Mouse (Mus musculus) A20 (cell line): ENCODE results near the gene Pde4a.
"Not testable (repeated sequence)": the region's sequence is repeated elsewhere in the genome, so short reads cannot be mapped to it uniquely, and the experiment has no call there.

ENCODE experiments used
- DNase-seq: peaks from one replicate; pipeline ENCODE4 v3.0.0-alpha.2; 2011; ENCODE audit warnings: low read depth, low spot score

The Pde4a gene

DNA sequence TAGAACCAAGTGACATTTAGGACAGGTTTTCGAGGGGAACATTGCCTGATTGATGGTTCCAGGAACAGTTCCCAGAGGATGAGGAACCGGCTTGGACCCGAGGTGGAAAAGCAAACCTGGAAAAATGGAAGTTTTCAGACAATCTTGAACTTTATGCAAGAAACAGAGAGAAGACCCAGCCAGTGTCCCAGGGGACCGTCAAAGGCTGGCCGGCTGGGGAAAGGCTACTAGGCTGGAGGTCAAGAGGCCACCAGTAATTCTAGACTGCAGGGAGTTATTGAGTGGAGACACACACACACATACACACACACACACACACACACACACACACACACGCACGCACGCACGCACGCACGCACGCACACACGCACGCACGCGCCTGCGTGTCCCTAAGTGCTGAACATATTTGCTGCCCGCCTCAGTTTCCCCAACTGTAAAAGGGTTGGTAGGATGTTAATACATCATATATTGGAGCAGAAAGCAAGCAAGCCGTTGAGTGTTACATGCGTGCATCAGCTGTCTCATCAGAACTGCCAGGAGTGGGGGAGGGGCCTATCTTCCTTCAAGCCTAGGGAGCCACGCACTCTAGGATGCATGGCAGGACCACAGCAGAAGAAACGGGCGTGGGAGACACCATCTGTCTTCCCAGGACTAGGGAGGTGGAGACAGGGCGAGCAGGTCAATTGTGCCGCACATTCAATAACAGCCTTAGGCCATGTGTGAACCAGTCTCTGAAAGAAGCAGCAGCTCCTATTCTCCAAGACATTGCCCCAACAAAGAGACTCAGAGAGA lies 50.7 kb downstream of the Pde4a start:
- no peak for DNase-seq

DNA sequence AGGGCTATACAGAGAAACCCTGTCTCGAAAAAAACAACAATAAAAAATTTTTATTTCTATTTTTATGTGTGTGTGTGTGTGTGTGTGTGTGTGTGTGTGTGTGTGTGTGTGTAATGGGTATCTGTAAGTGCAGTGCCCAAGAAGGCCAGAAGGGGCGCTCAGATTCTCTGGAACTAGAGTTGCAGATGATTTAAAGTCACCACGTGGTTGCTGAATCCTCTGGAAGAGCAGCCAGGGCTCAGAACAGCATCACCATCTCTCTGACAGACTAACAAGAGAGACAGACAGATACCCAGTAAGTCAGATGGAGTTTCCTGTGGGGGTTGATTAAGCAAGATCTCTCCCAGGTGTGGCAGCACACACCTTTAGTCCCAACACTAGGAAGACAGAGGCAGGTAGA lies 54.3 kb downstream of the Pde4a start:
- peak; percentile 41 for DNase-seq

DNA sequence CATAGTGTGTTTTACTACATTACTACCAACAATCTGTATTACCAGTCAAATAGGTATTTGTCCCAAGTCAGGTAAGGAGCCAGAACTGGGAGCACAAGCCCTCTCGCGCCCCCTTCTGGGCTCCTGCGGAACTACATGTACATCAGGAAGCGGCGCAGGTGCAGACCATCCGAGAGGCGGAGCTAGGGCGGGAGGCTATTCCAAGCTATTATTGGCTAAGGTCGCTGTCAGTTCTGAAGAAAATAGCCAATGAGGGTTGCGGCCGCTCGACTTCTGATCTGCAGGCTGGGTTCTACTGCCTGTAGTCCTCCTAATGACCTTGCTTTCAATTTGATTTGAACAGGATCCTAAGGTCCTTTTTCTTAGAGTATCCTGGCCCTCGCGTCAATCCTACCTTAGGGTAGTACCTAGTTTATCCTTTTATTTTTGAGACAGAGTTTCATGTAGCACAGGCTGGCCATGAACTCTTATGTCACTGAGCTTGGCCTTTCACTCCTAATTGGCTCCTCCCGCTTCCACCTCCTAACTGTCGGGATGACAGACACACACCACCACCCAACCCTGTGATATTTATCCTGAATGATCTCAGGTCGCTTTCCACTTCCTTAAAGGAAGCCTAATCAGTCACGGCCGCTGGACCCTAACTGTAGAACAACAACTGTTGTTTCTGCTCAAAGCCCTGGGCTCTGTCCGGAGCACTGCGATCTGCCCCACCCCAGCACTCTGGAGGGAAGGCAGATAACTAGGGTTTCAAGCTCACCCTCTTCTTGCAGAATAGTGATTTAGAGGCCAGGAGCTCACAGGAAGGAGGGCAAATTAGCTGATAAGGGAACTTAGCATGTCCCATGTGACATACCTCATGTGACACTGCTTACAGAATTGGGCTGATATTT lies 55.2 kb downstream of the Pde4a start:
- peak; percentile 90 for DNase-seq

DNA sequence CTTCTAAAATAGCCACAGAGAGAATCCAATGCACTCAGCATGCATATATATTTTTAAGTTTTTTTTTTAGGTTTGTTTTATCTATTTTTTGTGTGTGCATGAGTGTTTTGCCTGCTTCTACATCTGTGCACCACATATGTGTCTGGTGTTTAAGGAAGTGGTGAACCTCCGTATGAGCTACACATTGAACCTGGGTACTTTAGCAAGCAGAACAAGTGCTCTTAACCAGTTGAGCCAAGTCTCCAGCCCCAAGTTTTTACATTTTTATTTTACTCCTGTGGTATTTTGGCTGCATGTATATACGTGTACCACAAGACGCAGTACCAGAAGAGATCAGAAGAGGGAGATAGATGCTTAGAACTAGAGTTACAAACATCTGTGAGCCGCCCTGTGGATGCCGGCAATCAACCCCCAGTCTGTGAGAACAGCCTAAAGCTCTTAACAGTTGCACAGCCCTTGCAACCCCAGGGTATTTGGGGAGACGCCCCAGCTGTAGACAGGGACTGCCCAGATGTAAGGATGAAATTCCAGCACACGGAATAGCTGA lies 55.9 kb downstream of the Pde4a start:
- peak; percentile 79 for DNase-seq

DNA sequence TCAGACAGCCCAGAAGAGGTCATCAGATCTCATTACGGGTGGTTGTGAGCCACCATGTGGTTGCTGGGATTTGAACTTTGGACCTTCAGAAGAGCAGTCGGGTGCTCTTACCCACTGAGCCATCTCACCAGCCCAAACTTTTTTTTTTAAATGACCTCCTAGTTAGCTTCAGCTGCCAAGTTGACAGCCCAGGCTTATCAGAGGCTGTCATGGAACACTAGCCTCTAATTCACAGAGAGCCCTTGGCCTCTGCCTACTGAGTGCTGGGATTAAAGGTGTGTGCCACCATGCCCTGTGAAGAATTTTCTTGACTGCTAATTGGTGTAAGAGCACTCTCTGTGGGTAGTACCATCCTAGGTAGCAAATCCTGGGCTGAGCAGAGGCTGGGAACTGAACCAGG lies 58.0 kb downstream of the Pde4a start:
- not testable (repeated sequence) for DNase-seq

DNA sequence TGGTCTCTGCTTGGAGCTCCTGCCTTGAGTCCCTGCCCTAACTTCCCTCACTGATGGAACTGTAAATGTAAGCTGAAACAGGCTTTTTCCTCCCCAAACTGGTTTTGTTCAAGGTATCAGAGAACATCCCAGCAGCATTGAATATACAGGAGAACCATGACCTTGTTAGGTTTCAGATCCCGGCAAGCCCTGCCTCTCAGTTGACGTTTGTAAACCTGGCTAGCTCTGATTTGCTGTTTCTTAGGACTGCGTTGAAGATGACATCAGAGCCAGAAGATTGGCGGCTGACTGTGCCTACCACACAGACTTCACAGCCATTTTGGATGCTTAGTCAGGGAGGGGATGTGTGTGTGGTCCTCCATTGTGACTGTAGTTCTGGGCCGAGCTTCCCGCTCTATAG lies 58.4 kb downstream of the Pde4a start:
- no peak for DNase-seq

DNA sequence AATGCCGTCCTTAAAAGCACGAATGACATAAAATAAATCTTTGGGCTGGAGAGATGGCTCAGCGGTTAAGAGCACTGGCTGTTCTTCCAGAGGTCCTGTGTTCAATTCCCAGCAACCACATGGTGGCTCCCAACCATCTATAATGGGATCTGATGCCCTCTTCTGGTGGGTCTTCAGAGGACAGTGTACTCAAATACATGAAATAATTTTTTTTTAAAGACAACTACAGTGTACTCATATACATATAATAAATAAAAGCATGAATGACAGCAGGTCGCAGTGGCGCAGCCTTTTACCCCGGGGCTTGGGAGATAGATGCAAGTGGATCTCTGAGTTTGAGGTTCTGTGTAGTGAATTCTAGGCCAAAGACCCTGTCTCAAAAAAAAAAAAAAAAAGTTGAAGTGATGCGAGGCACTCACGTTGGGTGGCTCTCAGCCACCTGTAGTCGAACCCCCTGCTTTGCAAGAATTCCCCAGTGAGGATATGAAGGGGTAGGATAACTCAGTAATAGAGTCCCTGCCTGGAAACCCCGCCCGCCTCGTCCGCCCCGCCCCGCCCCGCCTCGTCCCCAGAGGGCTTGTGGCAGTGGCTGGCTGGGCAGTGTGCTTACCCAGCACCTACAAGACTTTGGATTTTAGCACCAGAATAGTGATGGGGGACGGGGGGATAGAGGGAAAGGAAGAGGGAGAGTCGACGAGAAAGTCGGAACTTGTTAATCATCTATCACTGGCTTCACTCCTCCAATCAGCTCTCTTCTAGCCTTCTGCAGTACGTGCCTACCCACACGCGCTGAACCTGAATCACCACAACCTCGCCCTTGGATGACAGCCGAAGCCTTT lies 59.3 kb downstream of the Pde4a start:
- peak; percentile 76 for DNase-seq

DNA sequence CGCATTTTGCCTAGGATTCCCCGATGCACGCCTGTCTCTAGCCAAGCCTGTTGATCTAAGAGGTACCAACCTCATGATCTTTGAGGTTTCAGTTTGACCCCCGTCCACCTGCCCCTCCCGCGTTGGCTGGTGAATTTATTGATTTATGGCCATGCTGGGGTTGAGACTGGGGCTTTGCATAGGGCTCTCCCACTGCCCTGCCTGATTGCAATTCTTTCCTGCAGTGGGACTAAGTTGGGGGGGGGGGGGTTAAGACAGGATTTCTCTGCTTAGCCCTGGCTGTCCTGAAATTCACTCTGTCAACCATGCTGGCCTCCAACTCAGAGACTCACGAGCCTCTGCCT lies 59.9 kb downstream of the Pde4a start:
- DNase-seq, result no peak

DNA sequence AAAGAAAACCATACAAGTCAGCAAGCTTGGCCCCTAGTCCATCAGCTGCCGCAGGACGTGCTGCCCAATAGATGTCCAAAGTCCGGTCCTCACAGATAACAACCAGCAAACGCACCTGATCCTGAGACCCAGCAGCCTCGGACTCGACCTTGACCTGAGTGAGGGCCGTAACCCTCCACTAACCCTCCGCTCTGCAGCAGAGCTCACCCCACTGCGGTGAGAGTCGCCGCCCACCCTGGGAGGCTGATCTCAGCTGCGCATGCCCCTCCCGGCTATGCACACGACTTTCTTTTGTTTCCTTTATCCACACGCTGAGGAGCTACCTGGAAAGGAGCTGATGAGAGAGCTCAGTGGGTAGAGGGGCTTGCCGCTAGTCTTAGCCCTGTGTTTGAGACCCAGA lies 61.8 kb downstream of the Pde4a start:
- DNase-seq, result no peak

DNA sequence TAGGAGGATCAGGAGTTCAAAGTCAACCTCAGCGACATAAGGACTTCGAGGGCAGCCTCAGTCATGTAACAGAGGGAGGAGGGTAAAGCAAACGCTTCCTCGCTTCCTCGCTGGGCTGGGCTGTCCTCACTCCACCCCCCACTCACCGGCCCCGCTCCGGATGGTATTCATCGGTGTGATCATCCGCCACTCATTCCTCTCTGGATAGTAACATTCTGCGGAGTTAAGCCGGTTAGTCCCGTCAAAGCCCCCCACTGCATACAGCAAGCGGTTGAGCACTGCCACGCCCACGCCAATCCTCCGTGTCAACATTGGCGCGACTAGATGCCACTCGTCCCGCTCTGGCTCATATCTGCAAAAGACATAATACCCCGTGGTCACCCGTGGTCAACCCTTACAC lies 66.0 kb downstream of the Pde4a start:
- DNase-seq, result no peak

DNA sequence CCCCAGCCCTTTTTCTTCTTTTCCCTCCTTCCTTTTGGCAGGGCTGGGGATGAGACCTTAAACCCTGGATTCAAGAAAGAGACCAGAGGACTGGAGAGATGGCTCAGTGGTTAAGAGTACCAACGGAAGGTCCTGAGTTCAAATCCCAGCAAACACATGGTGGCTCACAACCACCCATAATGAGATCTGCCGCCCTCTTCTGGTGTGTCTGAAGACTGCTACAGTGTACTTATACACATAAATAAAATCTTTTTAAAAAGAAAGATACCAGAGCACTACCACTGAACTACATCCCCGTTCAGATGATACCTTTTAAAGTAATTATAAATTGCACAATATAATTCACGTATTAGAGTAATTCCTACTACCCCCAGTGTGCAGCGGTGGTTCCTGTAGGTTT lies 67.4 kb downstream of the Pde4a start:
- DNase-seq, result no peak

DNA sequence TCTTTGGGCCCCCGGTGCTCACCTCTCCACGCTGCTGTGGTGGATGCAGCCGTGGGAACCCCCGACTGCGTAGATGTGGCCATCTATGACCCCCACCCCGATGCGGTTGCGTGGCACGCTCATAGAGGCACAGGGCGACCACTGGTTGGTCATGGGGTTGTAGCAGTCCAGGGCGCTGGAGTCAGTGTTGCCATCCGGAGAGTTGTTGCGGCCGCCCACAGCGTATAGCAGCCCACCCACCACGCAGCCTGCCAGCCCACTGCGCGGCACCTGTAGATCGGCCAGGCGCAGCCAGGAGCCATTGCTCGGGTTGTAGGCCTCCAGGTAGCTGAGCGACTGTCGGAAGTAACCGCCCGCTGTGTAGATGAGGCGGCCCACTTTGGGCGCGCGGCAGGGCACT lies 67.9 kb downstream of the Pde4a start:
- no peak for DNase-seq

DNA sequence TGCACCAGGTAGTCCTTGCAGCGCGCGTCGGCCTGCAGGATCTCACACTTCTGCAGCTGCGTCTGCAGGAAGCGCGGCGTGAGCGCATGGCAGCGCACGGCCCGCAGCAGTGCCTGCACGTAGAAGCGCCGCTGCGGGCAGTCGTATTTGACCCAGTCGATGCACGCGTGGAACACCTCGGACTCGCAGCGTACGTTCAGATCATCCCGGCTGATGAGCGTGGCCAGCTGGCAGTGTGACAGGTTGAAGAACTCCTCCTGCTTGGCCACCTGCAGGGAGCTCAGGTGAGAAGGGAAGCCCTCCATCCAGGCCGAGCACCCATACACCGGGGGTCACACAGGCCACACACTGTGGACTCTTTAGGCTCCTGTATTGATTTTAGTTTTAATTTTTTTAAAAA lies 68.3 kb downstream of the Pde4a start:
- DNase-seq, result no peak

DNA sequence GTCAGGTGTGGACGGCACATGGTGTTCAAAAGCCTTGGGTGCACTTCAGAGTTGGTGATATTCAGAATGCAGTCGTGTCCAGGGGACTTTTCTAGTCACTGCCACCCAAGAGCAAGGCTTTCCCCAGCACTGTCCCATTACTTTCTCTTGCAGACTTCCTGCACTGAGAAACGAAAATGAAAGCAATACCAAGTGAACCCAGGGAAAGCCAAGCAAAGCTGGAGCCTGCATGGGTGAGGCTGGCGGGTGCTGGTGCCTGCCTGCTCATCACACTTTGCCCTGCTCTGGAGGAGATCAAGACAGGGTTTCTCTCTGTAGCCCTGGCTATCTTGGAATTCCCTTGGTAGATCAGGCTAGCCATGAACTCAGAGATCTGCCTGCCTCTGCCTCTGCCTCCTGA lies 69.8 kb downstream of the Pde4a start:
- DNase-seq, result peak; percentile 14

DNA sequence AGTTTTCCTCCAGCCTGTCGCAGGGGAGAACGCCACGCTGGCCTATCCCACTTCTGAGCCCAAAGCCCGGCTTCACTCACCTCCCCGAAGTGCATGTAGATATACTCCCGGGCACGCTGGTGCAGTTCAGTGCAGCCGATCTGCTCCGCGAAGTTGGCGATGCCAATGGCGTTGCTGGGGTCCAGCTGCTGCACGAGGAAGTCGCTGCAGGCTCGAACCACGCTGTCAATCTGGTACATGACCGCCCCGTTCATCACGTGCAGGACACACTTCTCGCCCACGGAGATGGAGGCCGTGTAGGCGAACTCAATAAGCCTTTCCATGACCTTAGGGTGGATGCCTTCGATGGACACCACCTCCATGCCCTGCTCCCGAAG lies 71.5 kb downstream of the Pde4a start:
- peak; percentile 7 for DNase-seq

DNA sequence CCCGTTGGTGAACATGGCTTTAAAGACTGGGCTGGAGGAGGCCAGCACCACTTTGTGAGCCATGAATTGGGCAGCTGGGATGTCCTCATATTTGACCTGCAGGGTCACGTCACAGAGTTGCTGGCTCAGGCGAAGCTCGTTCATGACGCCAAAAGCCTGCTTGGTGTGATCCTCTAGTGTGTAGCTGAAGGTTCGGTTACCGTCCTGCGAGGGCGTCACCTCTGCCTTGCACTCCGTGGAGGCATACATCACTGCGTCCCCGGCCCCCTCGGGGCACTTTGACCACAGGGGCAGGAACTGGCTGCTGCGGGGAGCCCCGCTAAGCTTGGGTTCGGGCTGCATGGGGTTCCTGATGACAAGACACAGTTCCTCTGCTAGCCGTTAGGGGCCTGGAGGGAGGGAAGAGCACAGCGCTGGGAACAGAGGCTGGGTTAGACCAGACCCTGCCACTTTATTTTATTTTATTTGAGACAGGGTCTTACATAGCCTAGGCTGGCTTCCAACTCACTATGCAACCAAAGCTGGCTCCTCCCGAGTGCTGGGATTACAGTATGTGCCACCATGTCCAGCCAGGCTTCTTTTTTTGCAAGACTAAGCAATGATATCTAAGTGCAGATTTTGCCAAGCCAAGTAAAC lies 72.0 kb downstream of the Pde4a start:
- peak; percentile 59 for DNase-seq

DNA sequence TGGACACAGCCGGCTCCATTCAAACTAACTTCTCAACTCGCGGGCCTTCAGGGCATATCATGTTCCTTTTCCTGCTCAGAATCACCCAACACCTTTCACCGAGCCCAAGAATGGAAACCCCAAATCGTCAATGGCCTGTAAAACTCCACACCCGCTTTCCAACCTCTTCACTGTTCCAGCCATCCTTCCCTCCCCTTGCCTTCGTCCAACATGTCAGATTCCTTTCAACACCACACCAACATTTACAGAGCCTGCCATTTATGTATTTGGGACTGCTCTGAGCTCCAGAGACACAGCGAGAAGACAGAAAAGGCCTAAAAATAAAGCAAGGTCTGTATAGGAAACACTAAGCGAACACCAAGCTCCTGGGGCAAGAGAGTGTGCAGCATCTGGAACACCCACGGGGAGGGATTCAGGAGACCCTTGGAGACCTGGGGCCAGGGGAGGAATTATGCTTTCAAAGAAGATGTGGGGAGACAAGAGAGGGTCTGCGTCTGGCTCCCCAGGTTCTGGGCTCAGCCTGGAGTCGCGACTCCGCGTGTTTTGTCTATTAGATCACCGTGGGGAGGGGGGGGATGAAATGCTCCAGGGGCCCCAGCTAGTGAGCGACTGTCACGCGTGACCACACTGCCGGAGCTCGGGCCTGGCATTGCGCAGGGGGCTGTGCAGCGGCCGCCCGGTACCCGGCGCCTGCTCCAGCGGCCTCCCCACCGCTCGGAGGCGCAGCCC lies 72.7 kb downstream of the Pde4a start:
- peak; percentile 27 for DNase-seq

DNA sequence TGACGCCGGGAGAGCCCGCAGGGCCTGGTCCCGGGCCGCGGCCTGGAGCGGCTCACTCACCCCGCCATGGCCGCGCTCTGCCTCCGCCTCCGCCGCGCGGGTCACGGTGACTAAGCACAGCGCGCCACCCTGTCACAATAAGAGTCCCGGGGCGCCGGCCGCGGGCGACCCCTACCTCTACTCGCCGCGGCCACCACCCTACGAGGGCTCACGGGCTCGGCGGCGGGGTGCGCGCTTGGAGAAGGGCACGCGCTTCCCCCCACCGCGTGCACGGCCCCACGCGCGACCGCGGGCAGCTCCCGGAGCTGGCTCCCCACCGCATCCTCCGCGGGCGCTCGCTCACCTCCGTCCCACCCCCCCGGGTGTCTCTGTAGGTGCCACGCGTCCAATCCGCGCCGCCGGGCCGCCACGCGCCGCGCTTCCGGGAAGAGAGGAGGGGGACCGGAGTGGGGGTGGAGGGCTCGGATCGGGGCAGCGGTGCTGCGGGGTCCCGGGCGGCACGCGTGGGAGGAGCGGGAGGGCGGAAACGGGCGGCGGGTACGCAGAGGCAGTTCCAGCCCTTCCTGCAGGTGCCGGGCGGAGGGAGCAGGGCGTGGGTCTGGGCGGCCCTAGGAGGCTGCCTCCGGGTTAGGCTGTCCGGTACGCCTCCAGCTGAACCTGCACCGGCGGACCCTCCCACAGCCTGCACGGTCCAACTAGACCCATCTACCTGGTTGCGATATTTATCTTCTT lies 73.4 kb downstream of the Pde4a start, which contains the start of gene Keap1:
Gene Keap1, minus strand, starts transcription at position 629 of the 732 bp plus-strand sequence.
- DNase-seq, result peak; percentile 72

DNA sequence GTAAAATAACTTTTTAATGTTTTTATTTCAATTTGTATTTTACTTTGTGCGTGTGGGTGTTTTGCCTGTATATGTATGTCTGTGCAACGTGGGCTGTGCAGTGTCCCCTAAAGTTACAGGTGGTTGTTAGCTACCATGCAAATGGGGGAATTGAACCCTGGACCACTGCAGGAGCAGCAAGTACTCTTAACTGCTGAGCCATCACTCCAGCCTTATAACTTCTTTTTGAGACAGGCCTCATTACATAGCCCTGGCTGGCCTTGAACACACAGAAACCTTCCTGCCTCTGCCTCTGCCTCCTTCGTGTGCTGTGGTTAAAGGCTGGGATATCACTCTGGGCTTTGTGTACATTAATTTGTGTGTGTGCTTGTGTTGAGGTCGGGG lies 73.9 kb downstream of the Pde4a start:
- no peak for DNase-seq

DNA sequence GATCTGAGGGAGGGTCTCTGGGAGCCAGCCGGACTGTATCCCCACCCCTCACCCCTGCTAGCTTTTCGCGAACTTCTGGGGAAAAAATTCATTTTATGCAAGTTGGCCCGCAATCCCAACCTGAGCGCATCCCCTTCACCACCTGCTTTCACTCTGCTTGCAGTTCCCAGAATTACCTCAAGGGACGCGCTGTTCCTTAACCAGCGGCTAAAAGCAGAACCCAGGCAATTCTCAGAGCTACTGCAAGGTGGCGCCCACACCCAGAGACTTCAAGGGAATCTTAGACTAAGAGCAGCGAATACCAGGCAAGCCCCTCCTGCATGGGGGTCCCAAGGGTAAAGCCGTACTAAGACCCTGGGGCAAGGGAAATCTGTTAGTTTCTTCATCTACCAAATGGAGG lies 75.8 kb downstream of the Pde4a start:
- peak; percentile 80 for DNase-seq
